Mouse (Mus musculus) heart, postnatal 0 days (tissue): ENCODE results near the gene Zbtb45.
A peak's percentile ranks its signal among the peaks of the same experiment; 100 is the strongest.

Experiments used
- CTCF ChIP-seq: IDR thresholded peaks from 2 replicates; pipeline ENCODE4 v1.5.1; 2016; ENCODE audit warnings: antibody characterized with exemption, control low read depth, low read depth
- EP300 ChIP-seq: IDR thresholded peaks from 2 replicates; pipeline ENCODE4 v1.6.1; 2016; ENCODE audit warnings: antibody characterized with exemption, low read depth

DNA sequence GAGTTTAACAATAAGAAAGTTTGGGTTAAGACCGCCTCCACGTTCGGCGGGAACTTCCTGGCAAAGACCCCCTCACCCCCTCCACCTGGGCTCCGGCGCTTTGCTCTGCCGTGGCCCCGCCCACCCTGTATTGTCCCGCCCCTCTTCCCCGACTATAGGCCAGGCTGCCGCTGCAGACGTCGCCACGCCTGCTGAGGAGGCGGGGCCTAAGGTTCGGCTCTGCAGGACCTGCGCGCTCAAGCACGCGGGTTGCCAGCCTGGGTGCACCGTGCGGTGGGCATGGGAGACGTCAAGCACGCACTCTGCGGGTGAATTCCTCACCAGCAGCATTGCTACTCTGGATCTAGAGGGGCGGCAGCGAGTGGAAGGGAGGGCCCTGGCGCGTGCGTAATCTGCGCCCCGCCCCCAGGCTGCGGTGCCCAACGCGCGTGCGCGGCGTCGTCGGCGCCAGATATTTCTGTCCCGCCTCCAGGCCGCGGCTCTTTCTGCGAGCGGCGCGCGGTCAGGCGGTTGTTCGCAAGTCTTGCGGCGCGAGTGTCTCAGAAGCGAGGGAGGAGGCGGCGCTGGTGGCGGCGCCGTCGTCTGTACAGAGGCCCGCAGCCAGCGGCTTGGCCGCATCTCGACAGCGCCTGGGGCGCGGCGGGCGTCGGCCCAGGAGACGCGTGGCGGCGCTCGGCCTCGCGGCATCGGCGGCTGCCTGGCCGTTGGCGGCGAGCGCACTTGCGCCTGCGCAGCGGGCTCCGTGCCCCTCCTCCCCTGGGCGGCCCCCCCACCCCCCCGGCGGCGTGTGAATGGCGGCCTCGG lies 14.3 kb upstream of the Zbtb45 start:
- TF ChIP-seq CTCF (no peak; the same call in 1 of the 2 replicates), EP300 (0 out of 2 replicates have a peak, but pooled peaks have one; percentile 20)
